Mouse (Mus musculus) embryonic facial prominence, embryonic 11.5 days (tissue): ENCODE measurements around the gene Actn4. TPM values are rescaled to one million over a fixed set of nuclear protein-coding genes. Genes with fewer than 3 reads are reported as not detected.
"Not testable (repeated sequence)": the region's sequence is repeated elsewhere in the genome, so short reads cannot be mapped to it uniquely, and the experiment has no call there.

Experiments
- ATAC-seq: fragments of 200-750 bp; cut with Nextera tagmentation; replicated peaks from 2 replicates; pipeline ENCODE4 v1.8.0; 2017; ENCODE audit warnings: low read depth; ENCODE audit not compliant: insufficient number of reproducible peaks, low FRiP score, low TSS enrichment
- DNase-seq: peaks from one replicate; pipeline ENCODE4 v3.0.0-alpha.2; 2015; ENCODE audit warnings: low spot score
- H3K27ac ChIP-seq: fragments of 300-500 bp; sonication (generic); replicated peaks from 2 replicates; pipeline ENCODE4 v1.5.1; 2014; ENCODE audit warnings: mild to moderate bottlenecking, low read depth, low read length, control low read depth
- H3K27me3 ChIP-seq: fragments of 300-500 bp; sonication (generic); 2 replicates; pipeline ENCODE4 v1.6.1; 2014; ENCODE audit warnings: mild to moderate bottlenecking, low read length, moderate library complexity, mixed read lengths; ENCODE audit not compliant: control insufficient read depth, insufficient read depth
- H3K36me3 ChIP-seq: fragments of 300-500 bp; sonication (generic); replicated peaks from 2 replicates; pipeline ENCODE4 v1.6.1; 2014; ENCODE audit warnings: low read depth, mild to moderate bottlenecking, low read length, moderate library complexity, mixed read lengths; ENCODE audit not compliant: control insufficient read depth, insufficient read depth
- H3K4me1 ChIP-seq: fragments of 300-500 bp; sonication (generic); 2 replicates; pipeline ENCODE4 v1.6.1; 2014; ENCODE audit warnings: low read length, mixed read lengths; ENCODE audit not compliant: control insufficient read depth, insufficient read depth
- H3K4me2 ChIP-seq: fragments of 300-500 bp; sonication (generic); 2 replicates; pipeline ENCODE4 v1.6.1; 2014; ENCODE audit warnings: low read depth, mild to moderate bottlenecking, control low read depth, low read length, moderate library complexity
- H3K4me3 ChIP-seq: fragments of 300-500 bp; sonication (generic); 2 replicates; pipeline ENCODE4 v1.5.1; 2014; ENCODE audit warnings: low read depth, low read length, control low read depth
- H3K9ac ChIP-seq: fragments of 300-500 bp; sonication (generic); replicated peaks from 2 replicates; pipeline ENCODE4 v1.6.1; 2014; ENCODE audit warnings: mild to moderate bottlenecking, control low read depth, low read length
- H3K9me3 ChIP-seq: fragments of 300-500 bp; sonication (generic); replicated peaks from 2 replicates; pipeline ENCODE4 v1.6.1; 2016; ENCODE audit warnings: mild to moderate bottlenecking, low read length, inconsistent platforms, mixed read lengths; ENCODE audit not compliant: control insufficient read depth
- WGBS: fragments of 180-500 bp; shearing (Covaris S2); extraction: QIAGEN DNeasy Blood & Tissue Kit; methylation state at CpG from one replicate; pipeline ENCODE4 v1.1.7; 2014; 5-methylcytosine and 5-hydroxymethylcytosine counted together
- polyA plus RNA-seq: library from polyadenylated mRNA; unstranded; fragments of >200 nt; fragmentation: Nextera tagmentation; extraction: Ambion mirVana; gene quantifications from 2 replicates; pipeline ENCODE4 v1.2.1, GENCODE M21; 2014

Actn4 gene
- polyA plus RNA-seq, 1 experiment from 2014 or later, result 190 TPM

GRCm38 (mm10) chr7:28897661-28898060 lies 64.5 kb downstream of the Actn4 start:
- ATAC-seq (no peak), DNase-seq (no peak)
- H3K4me2 ChIP-seq, result no peak overlapping the region
- no peak overlapping the region for H3K9ac ChIP-seq
- WGBS, result 96% methylated on average over 6 of the region's 6 CpGs
- no peak overlapping the region for H3K4me3 ChIP-seq
- H3K4me1 ChIP-seq, result no peaks in the 10 kb centered on the region
- no peaks in the 10 kb centered on the region for H3K27me3 ChIP-seq
- H3K27ac ChIP-seq, result no peak overlapping the region
- H3K36me3 ChIP-seq, result peaks cover 30% of the 10 kb centered on the region
- no peaks in the 10 kb centered on the region for H3K9me3 ChIP-seq

GRCm38 (mm10) chr7:28894942-28895341 lies 67.2 kb downstream of the Actn4 start:
- Histone ChIP-seq H3K9ac (no peak overlapping the region), H3K4me3 (no peak overlapping the region), H3K27ac (no peak overlapping the region), H3K36me3 (peaks cover 24% of the 10 kb centered on the region), H3K27me3 (peaks cover 3% of the 10 kb centered on the region; the same call in 1 of the 2 replicates), H3K4me2 (no peak overlapping the region), H3K4me1 (no peaks in the 10 kb centered on the region), H3K9me3 (no peaks in the 10 kb centered on the region)
- ATAC-seq, result no peak
- WGBS, result 48% methylated on average over 5 of the region's 5 CpGs
- DNase-seq, result no peak

- H3K27ac ChIP-seq, result no peak overlapping the region
- no peak overlapping the region for H3K4me2 ChIP-seq
- H3K4me1 ChIP-seq, result no peaks in the 10 kb centered on the region; the same call in 1 of the 2 replicates
- H3K27me3 ChIP-seq, result peaks cover 15% of the 10 kb centered on the region
- H3K36me3 ChIP-seq, result peaks cover 23% of the 10 kb centered on the region
- no peak overlapping the region for H3K4me3 ChIP-seq
- H3K9me3 ChIP-seq, result no peaks in the 10 kb centered on the region
- ATAC-seq (peak; percentile 40; the same call in 1 of the 2 replicates), DNase-seq (peak; percentile 75)
- no peak overlapping the region for H3K9ac ChIP-seq
- WGBS, result 60% methylated on average over 7 of the region's 7 CpGs
These were observed 68.4 kb downstream of the Actn4 start for GRCm38 (mm10) chr7:28893643-28894265.

- no peak for ATAC-seq
- Histone ChIP-seq H3K4me1 (no peaks in the 10 kb centered on the region; the same call in 1 of the 2 replicates), H3K27me3 (peaks cover 26% of the 10 kb centered on the region), H3K4me3 (no peak overlapping the region), H3K9ac (no peak overlapping the region), H3K4me2 (no peak overlapping the region), H3K27ac (no peak overlapping the region), H3K9me3 (no peaks in the 10 kb centered on the region), H3K36me3 (peaks cover 17% of the 10 kb centered on the region)
- no peak for DNase-seq
- WGBS, result 96% methylated on average over 17 of the region's 17 CpGs
These were observed 69.5 kb downstream of the Actn4 start for GRCm38 (mm10) chr7:28892601-28893000.

GRCm38 (mm10) chr7:28888701-28889161 lies 73.4 kb downstream of the Actn4 start:
- Histone ChIP-seq H3K9ac (peak overlapping the region; percentile 32), H3K36me3 (peaks cover 5% of the 10 kb centered on the region), H3K9me3 (no peaks in the 10 kb centered on the region), H3K27ac (no peak overlapping the region), H3K4me3 (peak overlapping the region; percentile 27), H3K4me1 (no peaks in the 10 kb centered on the region; the same call in 1 of the 2 replicates), H3K27me3 (peaks cover 31% of the 10 kb centered on the region), H3K4me2 (peak overlapping the region; percentile 62)
- 3% methylated on average over 27 of the region's 27 CpGs for WGBS
- ATAC-seq (0 out of 2 replicates have a peak, but pooled peaks have one; percentile 19), DNase-seq (no peak)

GRCm38 (mm10) chr7:28886486-28886885 lies 75.7 kb downstream of the Actn4 start:
- no peak overlapping the region for H3K4me3 ChIP-seq
- DNase-seq (no peak), ATAC-seq (no peak)
- no peaks in the 10 kb centered on the region; the same call in 1 of the 2 replicates for H3K4me1 ChIP-seq
- peaks cover 31% of the 10 kb centered on the region for H3K27me3 ChIP-seq
- no peaks in the 10 kb centered on the region for H3K9me3 ChIP-seq
- H3K27ac ChIP-seq, result no peak overlapping the region
- no peak overlapping the region for H3K4me2 ChIP-seq
- H3K9ac ChIP-seq, result no peak overlapping the region
- 22% methylated on average over 14 of the region's 14 CpGs for WGBS
- H3K36me3 ChIP-seq, result no peaks in the 10 kb centered on the region

GRCm38 (mm10) chr7:28883704-28884103 lies 78.4 kb downstream of the Actn4 start:
- not testable (repeated sequence) for DNase-seq, H3K27ac ChIP-seq, H3K4me1 ChIP-seq, H3K4me2 ChIP-seq, H3K36me3 ChIP-seq, H3K9ac ChIP-seq, H3K4me3 ChIP-seq, H3K9me3 ChIP-seq, ATAC-seq
- H3K27me3 ChIP-seq, result peaks cover 15% of the 10 kb centered on the region
- WGBS, result 79% methylated on average over 4 of the region's 4 CpGs

- no peak overlapping the region for H3K4me2 ChIP-seq
- H3K4me1 ChIP-seq, result no peaks in the 10 kb centered on the region
- 86% methylated on average over 11 of the region's 11 CpGs for WGBS
- H3K4me3 ChIP-seq, result no peak overlapping the region
- peaks cover 9% of the 10 kb centered on the region for H3K27me3 ChIP-seq
- no peaks in the 10 kb centered on the region for H3K9me3 ChIP-seq
- no peak overlapping the region for H3K9ac ChIP-seq
- no peak overlapping the region for H3K27ac ChIP-seq
- ATAC-seq (no peak), DNase-seq (no peak)
- no peaks in the 10 kb centered on the region for H3K36me3 ChIP-seq
These were observed 79.1 kb downstream of the Actn4 start for GRCm38 (mm10) chr7:28883039-28883438.
